8 mouse cellular contexts compared by ENCODE assay signal in the genomic region with DNA sequence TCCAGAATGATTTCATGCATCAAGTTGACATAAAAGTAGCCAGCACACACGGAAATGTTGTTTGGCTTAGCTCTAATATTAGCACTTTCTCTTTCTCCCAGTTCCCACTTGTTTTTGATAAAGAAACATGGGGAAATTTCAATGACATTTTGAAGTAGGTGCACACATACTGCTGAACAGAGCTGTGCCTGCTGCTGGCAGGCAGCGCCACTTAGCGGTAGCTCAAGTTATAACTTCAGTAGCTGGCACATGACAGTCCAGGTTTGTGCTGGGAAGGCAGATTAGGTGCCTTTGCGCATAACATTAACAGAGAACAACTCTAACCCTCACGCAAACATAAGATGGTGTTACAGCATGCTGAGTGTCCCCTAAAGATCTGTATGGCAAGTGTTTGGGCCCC. TPM values are rescaled to one million over a fixed set of nuclear protein-coding genes. Genes with fewer than 3 reads are reported as not detected.
DNase-seq lines count a peak whose midpoint lies in the region; ATAC-seq and TF ChIP-seq lines count a peak whose summit lies in the region.

No protein-coding gene starts in this region.

- TF ChIP-seq EP300 in stomach, postnatal 0 days (optimal IDR thresholded peaks at IDR 0.05), result no peak

- ATAC-seq in forebrain, embryonic 11.5 days (replicated peaks; ENCODE audit: low FRiP score), result no peak
- ATAC-seq in forebrain, embryonic 15.5 days (replicated peaks), result no peak
- ATAC-seq in stomach, postnatal 0 days (ENCODE audit: low FRiP score, low TSS enrichment), result no peak

- no peak overlapping the region for H3K4me2 ChIP-seq in forebrain, embryonic 11.5 days (ENCODE audit: low read depth, low read length, severe bottlenecking)
- no peak overlapping the region for H3K4me2 ChIP-seq in forebrain, embryonic 15.5 days (replicated peaks)
- H3K4me2 ChIP-seq in stomach, postnatal 0 days (replicated peaks; ENCODE audit: low read depth), result no peak overlapping the region

- H3K4me1 ChIP-seq in forebrain, embryonic 11.5 days (replicated peaks; ENCODE audit: control insufficient read depth, insufficient read depth, low read length), result no peaks in the 10 kb centered on the region
- H3K4me1 ChIP-seq in forebrain, embryonic 15.5 days, result no peaks in the 10 kb centered on the region
- no peaks in the 10 kb centered on the region for H3K4me1 ChIP-seq in stomach, postnatal 0 days (replicated peaks; ENCODE audit: control insufficient read depth, insufficient read depth)

- DNase-seq in forebrain, embryonic 11.5 days (ENCODE audit: low spot score), result peak; percentile 53
- peak; percentile 9 for DNase-seq in right cerebral cortex, postnatal 4 days
- DNase-seq in right cerebral cortex, adult 18-20 months, result no peak
- peak; percentile 30 for DNase-seq in c-Kit-positive CD71-positive TER-119-negative erythroid progenitor cells, embryonic 14.5 days (ENCODE audit: low read depth)
- DNase-seq in kidney, postnatal 36 days, result peak; percentile 62 to 84
- peak; percentile 43 for DNase-seq in stomach, postnatal 0 days (ENCODE audit: low spot score)
- no peak for DNase-seq in cerebellum, adult 9-11 months

- WGBS in forebrain, embryonic 11.5 days, result 36% methylated on average over 5 of the region's 5 CpGs
- 39% methylated on average over 5 of the region's 5 CpGs for WGBS in forebrain, embryonic 15.5 days
- 38% methylated on average over 5 of the region's 5 CpGs for WGBS in stomach, postnatal 0 days

- H3K27ac ChIP-seq in forebrain, embryonic 11.5 days (ENCODE audit: low read depth, low read length), result no peak overlapping the region
- H3K27ac ChIP-seq in forebrain, embryonic 15.5 days (replicated peaks), result no peak overlapping the region
- H3K27ac ChIP-seq in stomach, postnatal 0 days (replicated peaks), result no peak overlapping the region

- no peak overlapping the region for H3K9ac ChIP-seq in forebrain, embryonic 11.5 days (ENCODE audit: low read length)
- no peak overlapping the region for H3K9ac ChIP-seq in forebrain, embryonic 15.5 days (replicated peaks)
- no peak overlapping the region for H3K9ac ChIP-seq in stomach, postnatal 0 days (ENCODE audit: low read length)

- TF ChIP-seq CTCF in stomach, postnatal 0 days (IDR thresholded peaks at IDR 0.05; ENCODE audit: low read depth), result peak; percentile 76

- no peak overlapping the region for H3K4me3 ChIP-seq in forebrain, embryonic 11.5 days (ENCODE audit: low read depth, low read length)
- no peak overlapping the region for H3K4me3 ChIP-seq in forebrain, embryonic 15.5 days
- no peak overlapping the region for H3K4me3 ChIP-seq in stomach, postnatal 0 days (ENCODE audit: low read depth, low read length)

- no peaks in the 10 kb centered on the region for H3K9me3 ChIP-seq in forebrain, embryonic 11.5 days (ENCODE audit: control insufficient read depth, low read length)
- no peaks in the 10 kb centered on the region for H3K9me3 ChIP-seq in forebrain, embryonic 15.5 days
- H3K9me3 ChIP-seq in stomach, postnatal 0 days (ENCODE audit: control insufficient read depth, low read length), result no peaks in the 10 kb centered on the region

- no peaks in the 10 kb centered on the region for H3K27me3 ChIP-seq in forebrain, embryonic 11.5 days (ENCODE audit: control insufficient read depth, insufficient read depth, low read length)
- H3K27me3 ChIP-seq in forebrain, embryonic 15.5 days, result no peaks in the 10 kb centered on the region
- H3K27me3 ChIP-seq in stomach, postnatal 0 days (ENCODE audit: control insufficient read depth, insufficient read depth, low read length), result no peaks in the 10 kb centered on the region

- H3K36me3 ChIP-seq in forebrain, embryonic 11.5 days (ENCODE audit: control insufficient read depth, insufficient read depth, low read length), result no peaks in the 10 kb centered on the region
- no peaks in the 10 kb centered on the region for H3K36me3 ChIP-seq in forebrain, embryonic 15.5 days
- H3K36me3 ChIP-seq in stomach, postnatal 0 days (ENCODE audit: control insufficient read depth, insufficient read depth, low read length), result no peaks in the 10 kb centered on the region

RNA-seq across cellular contexts. Expression of a gene that starts 27.9 kb away (rescaled TPM):
- polyA plus RNA-seq in forebrain, embryonic 11.5 days (2014; fragmentation: Nextera tagmentation; extraction: Ambion mirVana), result 36.5 and 41.1 TPM in 2 replicates
- 23.2 and 26.2 TPM in 2 replicates for polyA plus RNA-seq in forebrain, embryonic 15.5 days (2015; fragmentation: Nextera tagmentation; extraction: Ambion mirVana)
- 10.9 and 11.0 TPM in 2 replicates for polyA plus RNA-seq in stomach, postnatal 0 days (2015; fragmentation: Nextera tagmentation; extraction: Ambion mirVana)

Comparison
In these comparisons a context has a peak if more than half of its experiments do, and no peak if none do; other contexts are left out.
1. DNase-seq: peak in forebrain, embryonic 11.5 days (single experiment), right cerebral cortex, postnatal 4 days (single experiment), c-Kit-positive CD71-positive TER-119-negative erythroid progenitor cells, embryonic 14.5 days (single experiment), kidney, postnatal 36 days (2 of 2) and stomach, postnatal 0 days (single experiment); none in right cerebral cortex, adult 18-20 months (single experiment) and cerebellum, adult 9-11 months (single experiment).